Mouse (Mus musculus) cerebellum, postnatal 25 days (tissue): ENCODE data around the gene Frem3.

Experiments
- DNase-seq, 2 experiments: peaks; one replicate each; pipeline ENCODE4 v3.0.0; 2021; ENCODE audit warnings: mixed read lengths in 2 of 2

The Frem3 gene

GRCm38 (mm10) chr8:80710670-80711400 is 100.0 kb downstream of the Frem3 start:
- DNase-seq = no peak

GRCm38 (mm10) chr8:80714461-80714860 is 103.6 kb downstream of the Frem3 start:
- no peak for DNase-seq

- no peak for DNase-seq
These were observed 121.4 kb downstream of the Frem3 start for GRCm38 (mm10) chr8:80732326-80732725.

- no peak for DNase-seq
These were observed 127.1 kb downstream of the Frem3 start for GRCm38 (mm10) chr8:80738046-80738387.

- DNase-seq = peak; percentile 60 to 65
These were observed 127.7 kb downstream of the Frem3 start for GRCm38 (mm10) chr8:80738388-80739154.

- peak; percentile 97 to 98 for DNase-seq
These were observed 128.5 kb downstream of the Frem3 start, which contains the start of gene Smarca5 for GRCm38 (mm10) chr8:80739155-80739924. Gene Smarca5 (minus strand): TSS chr8:80739497.

GRCm38 (mm10) chr8:80739932-80740331 is 129.1 kb downstream of the Frem3 start:
- DNase-seq = no peak
